Mouse (Mus musculus) liver, embryonic 14.5 days (tissue): ENCODE measurements around the gene Med27. TPM values are rescaled to one million over a fixed set of nuclear protein-coding genes. Genes with fewer than 3 reads are reported as not detected.

Experiments
- ATAC-seq: fragments of 200-750 bp; cut with Nextera tagmentation; 2 replicates; pipeline ENCODE4 v1.8.0; 2017; ENCODE audit warnings: moderate number of reproducible peaks, mild to moderate bottlenecking, moderate library complexity; ENCODE audit not compliant: insufficient read depth
- DNase-seq, 3 experiments: peaks; one replicate each; pipeline ENCODE4 v3.0.0-alpha.2; 2012 to 2013; ENCODE audit warnings: low read depth in 3 of 3, low spot score in 3 of 3
- H3K27ac ChIP-seq: fragments of 300-500 bp; sonication (generic); 2 replicates; pipeline ENCODE4 v1.5.1; 2014; ENCODE audit warnings: moderate library complexity, mild to moderate bottlenecking, control low read depth, inconsistent platforms
- H3K27me3 ChIP-seq: fragments of 300-500 bp; sonication (generic); 2 replicates; pipeline ENCODE4 v1.6.1; 2014; ENCODE audit warnings: mild to moderate bottlenecking, low read length, moderate library complexity; ENCODE audit not compliant: control insufficient read depth, insufficient read depth
- H3K36me3 ChIP-seq: fragments of 300-500 bp; sonication (generic); replicated peaks from 2 replicates; pipeline ENCODE4 v1.6.1; 2014; ENCODE audit warnings: low read depth; ENCODE audit not compliant: control insufficient read depth, insufficient read depth
- H3K4me1 ChIP-seq, 2 experiments: fragments of 200-500 bp in 1 of 2; fragments of 300-500 bp in 1 of 2; sonication (generic) in 1 of 2; replicated peaks; 2 replicates each; pipeline ENCODE4 v1.6.1; 2012 to 2014; ENCODE audit warnings: antibody characterized with exemption in 1 of 2, inconsistent platforms in 1 of 2, low read length in 1 of 2; ENCODE audit not compliant: control insufficient read depth in 2 of 2, insufficient read depth in 2 of 2
- H3K4me2 ChIP-seq: fragments of 300-500 bp; sonication (generic); 2 replicates; pipeline ENCODE4 v1.6.1; 2014; ENCODE audit warnings: low read depth, mild to moderate bottlenecking, control low read depth, moderate library complexity
- H3K4me3 ChIP-seq, 2 experiments: fragments of 200-500 bp in 1 of 2; fragments of 300-500 bp in 1 of 2; sonication (generic) in 1 of 2; 2 replicates each; pipeline ENCODE4 v1.5.1; 2012 to 2014; ENCODE audit warnings: low read depth in 2 of 2, low read length in 2 of 2, mild to moderate bottlenecking in 2 of 2, control low read depth in 1 of 2, inconsistent platforms in 1 of 2, moderate library complexity in 1 of 2; ENCODE audit not compliant: insufficient read depth in 1 of 2
- H3K9ac ChIP-seq: fragments of 300-500 bp; sonication (generic); replicated peaks from 2 replicates; pipeline ENCODE4 v1.6.1; 2014; ENCODE audit warnings: mild to moderate bottlenecking, control low read depth, moderate library complexity
- H3K9me3 ChIP-seq: fragments of 300-500 bp; sonication (generic); 2 replicates; pipeline ENCODE4 v1.6.1; 2016; ENCODE audit warnings: low read length, mixed read lengths; ENCODE audit not compliant: control insufficient read depth
- CTCF ChIP-seq: IDR thresholded peaks from 2 replicates; pipeline ENCODE4 v1.5.1; 2016; ENCODE audit warnings: antibody characterized with exemption, low read depth, control low read depth
- EP300 ChIP-seq: IDR thresholded peaks from 2 replicates; pipeline ENCODE4 v1.6.1; 2016; ENCODE audit warnings: antibody characterized with exemption, low read depth
- WGBS: fragments of 180-500 bp; shearing (Covaris S2); extraction: QIAGEN DNeasy Blood & Tissue Kit; methylation state at CpG from one replicate; pipeline ENCODE4 v1.1.7; 2014; ENCODE audit not compliant: insufficient replicate concordance; 5-methylcytosine and 5-hydroxymethylcytosine counted together
- polyA plus RNA-seq, 2 experiments: library from polyadenylated mRNA; depleted of rRNA in 1 of 2; stranded (reverse) in 1 of 2; unstranded in 1 of 2; fragments of >200 nt; fragmentation: Nextera tagmentation in 1 of 2; extraction: Ambion mirVana in 1 of 2; gene quantifications; 2 replicates each; pipeline versions ENCODE4 v1.2.1 to v1.2.3; 2012 to 2014

The Med27 gene
- polyA plus RNA-seq, 2 experiments = 15.0 to 16.5 TPM

DNA sequence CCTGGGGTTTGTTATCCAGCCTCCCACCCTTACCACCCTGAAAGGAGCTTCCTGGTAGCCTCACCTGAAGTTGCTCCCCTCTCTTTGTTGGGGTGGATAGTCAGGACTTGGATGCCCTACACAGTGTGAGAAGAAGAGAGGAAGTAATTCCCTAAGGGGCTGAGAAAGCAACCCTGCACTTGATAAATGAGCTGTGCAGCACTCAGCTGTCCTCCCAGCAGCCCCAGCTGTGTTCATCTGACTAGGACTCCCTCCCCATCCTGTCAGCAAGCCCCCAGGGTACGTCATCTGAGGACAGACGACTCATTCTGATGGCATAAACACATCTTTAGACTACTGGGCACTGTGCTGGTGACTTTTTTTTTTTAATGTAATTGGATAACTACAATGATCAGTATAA, 127.3 kb downstream of the Med27 start:
- H3K9ac ChIP-seq = no peak overlapping the region
- no peak overlapping the region for H3K4me2 ChIP-seq
- no peaks in the 10 kb centered on the region for H3K27me3 ChIP-seq
- 56% methylated on average over 2 of the region's 2 CpGs for whole genome bisulfite sequencing
- H3K4me1 ChIP-seq = no peaks in the 10 kb centered on the region
- ATAC-seq (no peak), DNase-seq (no peak)
- no peak overlapping the region for H3K4me3 ChIP-seq
- TF ChIP-seq CTCF = no peak
- H3K27ac ChIP-seq = no peak overlapping the region
- no peaks in the 10 kb centered on the region for H3K9me3 ChIP-seq
- no peaks in the 10 kb centered on the region for H3K36me3 ChIP-seq

DNA sequence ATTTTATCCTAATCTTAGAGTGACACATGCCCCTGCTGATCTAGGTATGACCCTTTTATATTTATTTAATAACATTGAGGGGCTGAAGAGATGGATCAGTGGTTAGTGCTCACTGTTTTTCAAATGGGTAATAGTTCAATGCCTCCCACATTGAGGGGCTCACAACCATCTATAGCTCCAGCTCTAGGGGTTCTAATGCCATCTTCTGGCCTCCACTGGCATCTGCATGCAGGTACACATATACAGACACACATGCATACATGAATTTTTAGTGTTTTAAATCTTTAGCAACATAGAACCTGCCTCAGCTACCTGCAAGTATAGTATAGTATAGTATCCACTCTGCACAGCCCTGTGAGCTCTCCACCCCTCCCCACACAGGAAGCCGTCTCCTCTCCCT, 130.1 kb downstream of the Med27 start:
- Histone ChIP-seq H3K9ac (no peak overlapping the region), H3K36me3 (no peaks in the 10 kb centered on the region), H3K4me2 (no peak overlapping the region), H3K27ac (no peak overlapping the region), H3K4me1 (no peaks in the 10 kb centered on the region), H3K27me3 (no peaks in the 10 kb centered on the region), H3K9me3 (no peaks in the 10 kb centered on the region), H3K4me3 (no peak overlapping the region)
- no peak for TF ChIP-seq EP300
- TF ChIP-seq CTCF = 0 out of 2 replicates have a peak, but pooled peaks have one; percentile 18
- ATAC-seq = no peak
- no peak for DNase-seq
- 76% methylated on average over 1 of the region's 1 CpGs for WGBS

DNA sequence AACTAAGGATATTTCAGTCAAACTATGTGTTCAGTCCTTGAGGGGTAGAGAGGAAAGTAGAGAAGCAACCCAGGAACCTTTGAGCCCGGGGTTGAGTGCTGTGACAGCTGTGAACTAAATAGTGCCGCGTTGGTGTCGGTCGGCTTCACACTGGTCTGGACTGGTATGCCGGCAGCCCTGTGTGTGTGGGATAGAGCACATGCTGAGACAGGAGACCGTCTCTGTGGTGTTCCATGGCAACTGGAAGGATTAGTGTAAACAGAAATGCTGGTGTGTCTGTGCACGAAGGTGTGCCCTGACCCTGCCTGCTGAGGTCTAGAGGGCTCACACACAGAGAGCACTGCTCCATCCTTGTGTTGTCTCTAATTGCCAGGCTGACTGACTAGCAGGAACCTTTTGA, 135.2 kb downstream of the Med27 start:
- H3K4me3 ChIP-seq = no peak overlapping the region
- H3K9me3 ChIP-seq = no peaks in the 10 kb centered on the region
- no peaks in the 10 kb centered on the region for H3K27me3 ChIP-seq
- WGBS = 76% methylated on average over 8 of the region's 8 CpGs
- no peaks in the 10 kb centered on the region for H3K36me3 ChIP-seq
- no peak overlapping the region for H3K9ac ChIP-seq
- no peak overlapping the region for H3K27ac ChIP-seq
- ATAC-seq (no peak), DNase-seq (no peak)
- no peaks in the 10 kb centered on the region for H3K4me1 ChIP-seq
- TF ChIP-seq EP300 (no peak), CTCF (no peak)
- H3K4me2 ChIP-seq = no peak overlapping the region

GRCm38 (mm10) chr2:29482979-29483718, 136.5 kb downstream of the Med27 start:
- Histone ChIP-seq H3K4me1 (no peaks in the 10 kb centered on the region), H3K9ac (no peak overlapping the region), H3K27ac (no peak overlapping the region), H3K4me2 (no peak overlapping the region), H3K4me3 (no peak overlapping the region), H3K36me3 (no peaks in the 10 kb centered on the region), H3K9me3 (no peaks in the 10 kb centered on the region), H3K27me3 (no peaks in the 10 kb centered on the region)
- ATAC-seq = no peak
- TF ChIP-seq EP300 (no peak), CTCF (no peak)
- DNase-seq = no peak
- 68% methylated on average over 9 of the region's 9 CpGs for WGBS

DNA sequence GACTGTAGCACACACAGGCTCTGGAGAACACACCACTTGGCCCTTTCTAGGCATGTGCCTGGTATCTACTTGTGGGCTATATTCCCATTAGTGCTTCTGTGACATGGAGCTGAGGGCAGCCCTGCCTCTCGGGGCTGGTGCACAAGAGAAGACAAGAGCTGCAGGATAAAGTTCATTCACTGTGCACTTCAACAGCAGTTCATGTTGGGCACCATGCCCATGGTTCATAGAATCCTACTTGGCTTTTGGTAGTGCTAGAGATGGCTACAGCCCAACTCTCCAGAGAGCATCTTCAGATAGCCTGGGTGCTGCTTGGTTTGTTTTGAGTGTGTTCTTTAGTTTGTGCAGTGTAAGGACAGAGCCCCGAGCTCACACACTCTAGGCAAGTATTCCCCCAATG, 138.9 kb downstream of the Med27 start:
- no peak for TF ChIP-seq CTCF
- TF ChIP-seq EP300 = no peak
- Histone ChIP-seq H3K9me3 (no peaks in the 10 kb centered on the region), H3K4me2 (no peak overlapping the region), H3K36me3 (no peaks in the 10 kb centered on the region), H3K4me3 (no peak overlapping the region), H3K9ac (no peak overlapping the region), H3K4me1 (no peaks in the 10 kb centered on the region), H3K27me3 (no peaks in the 10 kb centered on the region), H3K27ac (no peak overlapping the region)
- DNase-seq (no peak), ATAC-seq (no peak)
- WGBS = 70% methylated on average over 2 of the region's 2 CpGs
